Mouse (Mus musculus) layer of hippocampus, postnatal 36 days (tissue): ENCODE data around the gene Ube2h. TPM values are rescaled to one million over a fixed set of nuclear protein-coding genes. Genes with fewer than 3 reads are reported as not detected.

Experiments used
- DNase-seq, 2 experiments: peaks; one replicate each; pipeline ENCODE4 v3.0.0; 2022
- total RNA-seq, 2 experiments: library from RNA; stranded (reverse); gene quantifications; 2 replicates each; pipeline ENCODE4 v1.2.3; 2021

The Ube2h gene
- total RNA-seq, 2 experiments from 2014 or later = 88.1 to 93.9 TPM

DNA sequence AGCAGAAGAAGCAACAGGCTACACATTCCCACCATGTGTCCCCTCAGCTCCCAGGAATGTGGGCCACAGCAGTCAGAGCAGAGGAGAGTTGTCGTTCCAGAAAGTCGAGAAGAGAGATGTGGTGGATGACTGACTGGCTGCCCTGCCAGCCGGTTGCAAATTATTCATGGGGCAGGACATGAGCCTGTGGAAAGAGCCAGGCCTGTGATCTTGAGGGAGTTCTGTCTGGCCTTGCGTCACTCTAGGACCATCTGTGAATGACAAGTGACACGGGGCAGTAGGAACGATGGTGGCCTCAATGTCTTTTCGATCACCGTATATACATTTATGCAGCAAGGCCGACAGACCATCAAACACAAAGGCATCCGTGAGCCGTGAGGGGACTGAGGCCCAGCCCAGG, 108.7 kb downstream of the Ube2h start:
- no peak for DNase-seq

DNA sequence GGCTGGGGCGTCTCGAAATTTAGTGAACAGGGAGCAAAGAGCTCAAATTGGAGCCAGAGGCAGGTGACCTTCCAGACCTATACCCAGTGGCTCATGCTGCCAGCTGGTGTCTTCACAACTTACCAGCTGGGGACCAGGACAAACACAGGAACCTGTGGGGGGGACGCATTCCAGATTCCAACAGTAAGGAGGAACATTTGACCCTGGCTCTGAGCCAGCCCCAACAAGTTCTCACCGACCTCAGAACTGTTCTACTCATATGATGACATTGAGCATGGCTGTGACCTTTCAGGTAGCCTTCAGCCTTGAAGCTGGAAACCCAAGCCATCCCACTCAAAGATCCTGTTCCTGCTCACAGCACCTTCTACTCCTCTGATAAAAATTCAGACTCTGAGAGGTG, 120.7 kb downstream of the Ube2h start:
- no peak for DNase-seq

DNA sequence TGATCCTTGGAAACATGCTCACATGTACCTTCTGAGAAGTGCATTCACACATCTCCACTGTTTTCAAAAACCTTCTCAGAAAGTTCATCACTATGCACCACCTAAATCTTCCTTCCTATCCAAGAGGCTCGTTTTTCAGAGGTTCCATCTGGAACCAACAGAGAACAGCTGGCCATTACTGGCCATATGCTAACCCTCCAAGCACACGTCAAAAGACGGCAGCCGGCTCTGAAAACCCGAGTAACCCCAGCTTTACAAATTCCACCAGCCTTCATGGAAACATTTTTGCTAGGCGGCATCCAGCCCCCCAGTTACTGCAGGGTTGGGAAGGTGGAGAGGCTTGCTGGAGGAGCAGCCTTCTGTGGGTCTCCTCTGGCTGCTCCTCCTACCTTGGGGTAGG, 122.3 kb downstream of the Ube2h start:
- DNase-seq = no peak

DNA sequence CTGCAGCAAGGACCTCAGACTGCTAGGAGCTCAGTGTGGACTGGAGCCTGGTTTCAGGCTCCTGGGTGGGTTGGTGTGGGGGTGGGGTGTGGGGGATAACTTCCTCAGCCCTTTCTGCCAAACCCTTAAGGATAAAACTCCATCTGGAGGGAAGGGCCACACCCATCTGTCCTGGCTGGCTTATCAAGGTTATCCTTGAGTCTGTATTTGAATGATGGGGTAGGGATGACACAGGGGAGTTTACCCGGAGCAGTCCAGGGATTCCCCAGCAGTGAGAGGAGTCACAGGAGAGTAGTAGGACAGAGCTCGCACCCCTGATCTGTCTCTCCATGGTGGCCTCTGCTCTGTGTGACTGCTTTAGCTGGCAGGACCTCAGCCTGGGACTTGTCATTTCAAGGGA, 124.0 kb downstream of the Ube2h start:
- no peak for DNase-seq

DNA sequence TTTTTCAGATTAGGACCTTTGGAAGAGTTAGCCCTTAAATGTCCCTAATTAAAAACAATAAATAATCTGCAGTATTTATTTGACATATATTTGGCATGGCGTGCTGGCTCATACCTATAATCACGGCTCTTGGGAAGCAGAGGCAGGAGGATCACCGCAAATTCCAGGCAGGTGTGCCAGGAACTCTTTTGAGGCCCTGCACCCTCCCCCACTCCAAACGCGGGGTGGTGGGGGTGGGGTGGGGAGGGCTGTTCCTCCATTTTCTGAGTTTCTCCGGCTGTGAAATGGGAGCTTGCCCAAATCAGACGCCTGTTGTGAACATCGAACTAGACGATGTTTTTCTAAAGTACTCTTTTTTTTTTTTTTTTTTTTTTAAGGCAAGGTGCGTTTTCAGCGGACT, 125.3 kb downstream of the Ube2h start:
- no peak for DNase-seq

DNA sequence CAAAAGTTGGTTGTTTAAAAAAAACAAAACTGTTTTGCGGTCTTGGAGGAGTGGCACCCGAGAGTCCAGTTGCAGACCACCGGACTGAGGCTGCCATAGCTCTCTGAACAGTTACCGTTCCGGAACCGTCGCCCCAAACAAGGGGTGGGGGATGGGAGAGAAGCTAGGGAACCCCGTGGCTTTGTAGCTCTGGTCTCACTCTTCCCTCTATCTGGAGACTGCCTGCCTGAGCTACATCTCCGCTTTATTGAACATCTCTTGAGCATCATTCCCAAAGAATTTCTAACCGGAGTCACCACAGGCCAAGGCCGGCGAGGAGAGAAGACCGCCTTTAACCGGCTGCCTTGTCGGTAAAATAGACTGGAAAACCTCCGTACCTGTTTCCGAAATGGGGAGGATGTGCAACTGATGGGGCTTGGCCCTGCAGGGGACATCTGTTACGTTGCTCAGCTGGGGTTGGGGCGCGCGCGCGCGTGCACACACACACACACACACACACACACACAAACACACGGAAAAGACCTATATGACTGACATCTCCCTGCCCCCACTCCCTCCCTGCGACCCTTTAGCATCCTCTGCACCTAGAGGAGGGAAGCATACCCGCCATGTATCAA, 126.2 kb downstream of the Ube2h start:
- no peak for DNase-seq

DNA sequence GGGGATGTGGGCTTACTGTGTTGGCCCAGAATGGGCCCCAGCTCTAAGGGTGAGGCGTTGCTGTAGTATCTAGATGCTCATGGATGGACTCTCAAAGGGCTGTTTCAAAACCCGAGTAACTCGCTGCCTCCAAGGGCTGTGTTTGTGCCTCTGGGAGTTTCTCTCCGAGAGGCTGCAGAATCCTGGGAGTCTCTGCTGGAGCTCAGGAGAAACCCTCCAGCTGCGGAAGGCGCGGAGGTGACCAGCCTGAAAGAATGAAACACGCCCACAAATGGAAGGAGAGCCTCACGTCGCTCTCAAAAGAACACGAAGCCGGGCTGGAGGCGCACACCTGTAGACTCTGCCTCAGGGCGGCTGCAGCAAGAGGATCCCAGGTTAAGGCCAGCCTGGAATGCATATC, 127.0 kb downstream of the Ube2h start:
- DNase-seq = no peak

DNA sequence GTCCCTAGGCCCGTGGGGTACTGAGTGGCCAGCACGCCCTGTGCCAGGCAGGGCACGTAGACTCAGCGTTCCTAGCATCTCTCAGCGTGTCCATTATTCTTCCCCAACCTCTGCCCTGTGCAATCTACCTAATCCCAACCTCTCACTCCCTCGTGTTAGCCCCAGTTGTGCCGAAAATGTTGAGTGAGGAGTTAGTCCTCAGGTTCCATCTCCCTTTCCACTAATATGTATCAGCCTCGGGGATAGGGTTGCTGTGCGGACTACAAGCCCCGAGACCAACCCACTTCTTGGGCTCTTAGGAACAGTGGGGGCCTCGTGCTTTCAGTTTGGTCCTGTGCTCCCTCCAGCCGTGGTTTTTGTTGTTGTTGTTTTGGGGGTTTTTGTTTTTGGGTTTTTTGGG, 127.8 kb downstream of the Ube2h start:
- no peak for DNase-seq

DNA sequence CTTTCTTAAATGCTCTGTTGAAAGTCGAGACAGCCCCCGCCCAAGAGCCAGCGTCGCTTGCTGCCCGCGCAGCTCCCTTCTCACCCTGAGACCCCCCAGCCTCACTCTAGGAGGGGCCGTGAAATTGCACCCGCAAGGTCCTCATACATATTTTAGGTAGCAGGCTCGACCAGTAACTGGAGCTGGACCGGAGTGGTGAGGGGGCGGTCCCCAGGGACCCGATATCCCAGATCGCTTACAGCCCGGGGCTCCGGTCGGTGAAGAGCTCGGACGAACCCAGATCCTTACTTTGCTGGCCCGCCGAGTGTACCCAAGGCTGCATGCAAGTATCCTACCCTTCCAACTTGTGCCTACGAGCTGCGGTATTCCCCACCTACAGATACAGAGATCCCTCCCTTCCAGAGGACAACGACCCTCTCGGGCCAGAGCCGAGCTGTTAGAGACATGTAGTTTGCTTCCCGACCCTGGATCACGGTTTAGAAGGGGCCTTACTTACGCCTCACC, 128.4 kb downstream of the Ube2h start:
- DNase-seq = no peak

DNA sequence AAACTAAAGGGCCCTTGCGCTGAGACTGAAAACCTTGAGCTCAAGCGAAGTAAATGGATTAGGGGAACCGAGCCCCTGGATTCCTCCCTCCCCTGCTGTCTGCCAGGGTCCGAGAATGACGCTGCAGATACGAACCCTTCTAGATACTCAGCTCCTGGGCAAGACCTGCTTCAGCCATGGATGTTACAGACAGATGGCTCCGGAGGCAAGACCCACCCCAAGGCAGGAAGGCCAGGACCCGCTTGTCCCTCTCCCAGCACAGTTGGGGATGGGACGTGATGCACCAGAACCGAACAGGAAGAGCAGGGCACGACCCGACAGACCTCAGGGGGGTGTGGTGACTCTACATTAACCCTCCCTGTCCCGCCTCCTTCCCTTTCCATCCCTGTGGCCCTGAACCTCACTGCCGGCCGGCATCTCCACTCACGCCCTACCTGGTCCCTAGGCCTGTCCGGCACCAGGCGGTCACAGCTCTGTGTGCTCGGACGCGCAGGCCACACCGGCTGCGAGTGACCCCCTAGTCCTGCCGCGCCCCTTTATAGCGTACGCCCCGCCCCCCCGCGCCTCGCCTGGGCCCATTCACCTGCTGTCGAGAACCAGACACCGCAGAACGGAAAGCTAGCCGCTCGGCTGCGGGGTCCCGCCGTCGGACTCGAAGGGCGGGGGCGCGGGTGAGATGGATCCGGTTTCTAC, 129.0 kb downstream of the Ube2h start:
- DNase-seq = no peak

DNA sequence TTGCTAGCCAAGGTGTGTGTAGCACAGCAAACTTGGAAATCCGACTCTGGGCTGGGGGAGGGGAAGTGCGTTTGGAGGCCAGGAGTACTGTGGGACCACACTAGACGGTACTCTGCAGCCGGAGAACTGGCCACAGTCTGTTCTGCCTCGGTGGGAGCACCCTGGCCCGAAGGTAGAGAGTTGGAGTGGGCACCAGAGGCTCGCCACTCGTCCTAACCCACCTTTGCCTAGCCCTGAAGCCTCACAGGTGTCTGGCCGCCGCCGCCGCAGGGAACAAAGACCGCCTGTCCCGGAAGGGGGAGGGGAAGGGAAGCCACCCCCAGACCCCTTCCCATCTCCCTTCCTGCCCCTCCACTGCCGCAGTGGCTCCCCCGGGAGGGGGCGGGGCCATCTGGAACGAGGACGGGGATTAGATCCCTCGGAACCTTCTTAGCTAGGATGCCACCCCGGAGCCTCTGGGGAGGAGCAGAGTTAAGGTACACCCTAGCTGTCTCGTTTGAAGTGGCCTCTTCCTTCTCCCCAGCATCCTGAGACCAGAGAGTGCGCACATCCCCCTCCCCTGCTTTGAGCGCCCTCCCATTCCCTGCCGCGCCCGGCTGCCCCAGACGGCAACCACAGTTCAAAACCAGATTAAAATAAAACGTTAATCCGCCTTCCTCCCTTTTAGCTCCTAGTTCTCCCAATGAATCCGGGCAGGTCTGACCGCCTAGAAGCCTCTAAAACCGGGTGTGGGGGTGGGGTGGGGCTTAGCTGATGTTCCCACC, 129.7 kb downstream of the Ube2h start:
- DNase-seq = no peak

DNA sequence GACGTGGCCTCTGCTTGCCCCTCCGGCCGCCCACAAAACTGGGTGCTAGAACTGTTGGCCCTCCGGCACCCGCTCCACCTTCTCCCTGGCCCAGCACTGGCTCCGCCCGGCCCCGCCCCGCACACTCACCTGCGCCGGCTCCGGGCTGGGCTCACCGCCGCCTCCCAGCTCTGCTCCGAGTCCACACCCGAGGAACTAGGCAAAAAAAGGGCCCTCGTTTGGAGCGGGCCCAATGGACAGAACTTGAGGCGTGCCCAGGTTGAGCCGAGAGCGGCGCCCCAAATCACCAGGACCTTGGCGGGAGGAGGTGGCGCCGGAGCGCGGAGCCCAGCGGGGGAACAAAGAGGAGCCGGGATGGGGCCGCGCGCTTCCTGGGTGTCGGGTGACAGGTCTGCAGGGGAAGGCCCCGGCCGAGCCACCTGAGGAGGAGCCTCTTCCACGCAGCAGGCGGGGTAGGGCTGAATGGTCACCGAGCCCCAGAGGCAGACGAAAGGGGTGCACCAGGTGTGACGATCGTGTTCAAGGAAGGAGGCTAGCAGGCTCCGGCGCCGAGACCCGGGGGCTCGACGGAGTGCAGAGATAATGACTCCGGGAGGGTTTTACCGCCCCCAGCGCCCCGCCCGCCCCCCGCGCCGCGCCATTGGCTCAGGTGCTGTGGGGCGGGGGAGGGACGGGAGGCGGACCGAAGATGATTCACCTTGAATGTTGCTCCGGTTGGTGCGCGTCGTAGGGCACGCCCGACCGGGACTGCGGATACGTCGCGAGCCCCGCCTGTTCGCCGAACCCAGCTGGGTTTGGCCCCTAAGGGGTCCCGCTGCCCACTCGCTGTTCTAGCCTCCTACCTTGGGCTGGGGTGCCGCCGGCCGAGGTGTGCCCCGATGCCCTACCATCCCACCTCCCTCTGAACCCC, 130.5 kb downstream of the Ube2h start:
- no peak for DNase-seq

DNA sequence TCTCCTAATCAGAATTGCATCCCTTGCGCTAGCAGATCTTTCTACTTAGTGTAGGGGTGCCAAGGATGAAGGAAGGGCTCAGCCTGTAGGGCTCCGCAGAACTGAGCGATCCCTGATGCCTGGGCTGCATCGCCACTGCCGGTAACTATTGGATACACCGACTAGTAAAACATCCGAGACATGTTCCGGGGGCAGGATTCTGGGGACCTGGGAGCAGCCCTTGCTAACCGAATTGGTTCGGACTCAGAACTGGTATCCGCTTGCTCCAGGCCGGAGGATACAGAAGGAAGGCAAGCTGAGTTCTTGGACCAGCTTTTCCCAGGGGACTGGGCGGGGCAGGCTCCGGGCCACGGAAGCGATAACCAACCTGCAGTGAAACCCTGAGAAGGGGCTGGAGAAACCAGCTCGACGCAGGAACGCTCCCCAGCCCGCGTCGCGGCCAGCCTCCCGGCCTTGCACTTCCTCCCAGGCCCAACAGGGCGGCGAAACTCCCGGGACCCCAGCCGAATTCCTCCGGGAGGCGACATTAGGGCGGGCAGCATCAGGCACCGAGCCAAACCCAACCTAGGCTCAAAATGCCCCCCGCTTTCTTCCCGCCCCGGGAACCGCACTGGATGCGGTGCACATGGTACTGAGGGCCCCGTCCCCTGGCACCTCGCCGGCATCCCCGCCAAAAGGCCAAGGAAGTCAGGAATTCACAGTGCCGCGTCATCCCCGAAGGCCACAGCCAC, 131.4 kb downstream of the Ube2h start:
- no peak for DNase-seq

DNA sequence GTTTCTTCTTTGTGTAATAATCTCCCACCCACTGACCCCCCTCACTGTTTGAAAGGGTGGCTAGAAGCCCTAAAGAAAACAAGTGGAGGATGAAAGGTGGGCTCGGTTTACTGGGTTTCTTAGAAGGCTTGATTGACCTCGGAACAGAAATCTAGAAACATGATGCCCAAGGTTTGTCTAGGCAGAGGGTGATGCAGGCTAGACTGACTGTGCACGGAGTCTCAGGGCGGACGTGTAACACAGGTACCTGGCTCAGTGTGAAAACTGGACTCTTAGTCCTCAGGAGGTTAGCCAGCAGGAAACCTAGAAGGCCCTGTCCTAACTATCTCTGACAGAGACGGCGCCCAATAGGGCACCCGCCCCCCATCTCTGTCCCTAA, 131.9 kb downstream of the Ube2h start:
- no peak for DNase-seq

DNA sequence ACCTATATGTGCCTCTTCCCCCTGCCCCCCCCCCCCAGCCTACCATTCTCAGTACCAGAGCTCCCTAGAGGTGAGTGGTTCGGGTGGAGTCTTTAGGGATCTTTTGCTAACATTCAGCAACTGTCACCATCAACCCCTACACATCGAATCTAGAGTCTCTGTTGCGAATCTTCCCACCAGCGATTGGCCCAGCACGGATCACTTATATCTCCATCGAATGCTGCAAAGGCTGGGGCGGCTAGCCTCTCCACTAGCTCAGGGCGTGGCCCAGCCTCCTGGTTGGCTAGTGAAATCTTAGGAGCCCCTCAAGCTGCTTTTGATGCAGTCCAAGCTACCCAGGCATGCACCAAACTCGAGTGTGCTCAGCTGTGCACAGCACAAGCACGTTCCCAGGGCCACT, 132.4 kb downstream of the Ube2h start:
- DNase-seq = no peak

DNA sequence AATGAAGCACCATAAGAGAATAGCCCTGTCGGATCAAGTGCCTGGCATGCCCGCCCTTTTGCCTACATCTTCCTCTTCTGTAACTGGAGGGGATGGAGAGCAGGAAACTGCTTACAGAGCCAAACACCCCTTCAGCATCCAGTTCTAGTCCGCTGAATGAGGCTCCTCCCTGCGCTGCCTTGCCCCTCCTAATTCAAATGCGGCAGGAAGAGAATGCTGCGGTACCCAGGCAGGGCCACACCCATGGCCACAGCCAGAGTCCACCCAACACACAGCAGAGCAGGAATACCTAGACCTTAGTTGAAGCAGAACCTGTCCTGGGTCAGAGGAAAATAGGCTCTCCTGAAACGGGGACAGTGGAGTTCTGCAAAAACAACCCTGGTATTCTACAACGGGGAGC, 133.1 kb downstream of the Ube2h start:
- no peak for DNase-seq

DNA sequence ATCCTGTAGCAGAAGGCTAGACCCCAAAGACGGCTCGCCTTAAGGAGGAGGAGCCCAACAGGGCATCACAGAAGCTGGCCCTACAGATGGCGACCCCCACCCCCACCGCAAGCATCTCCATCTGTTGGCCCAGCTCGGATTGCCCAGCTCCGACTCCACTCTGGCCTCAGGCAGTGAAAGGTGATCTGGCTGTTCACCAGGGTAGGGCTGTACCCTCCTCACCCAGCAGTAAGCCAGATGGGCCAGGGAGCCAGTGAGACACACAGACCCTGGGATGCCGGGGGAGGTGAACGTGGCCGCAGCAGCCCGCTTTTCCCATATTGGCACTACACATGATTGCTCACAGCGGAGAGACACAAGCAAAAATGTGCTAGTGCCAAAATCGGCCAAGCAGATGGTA, 135.2 kb downstream of the Ube2h start:
- no peak for DNase-seq

DNA sequence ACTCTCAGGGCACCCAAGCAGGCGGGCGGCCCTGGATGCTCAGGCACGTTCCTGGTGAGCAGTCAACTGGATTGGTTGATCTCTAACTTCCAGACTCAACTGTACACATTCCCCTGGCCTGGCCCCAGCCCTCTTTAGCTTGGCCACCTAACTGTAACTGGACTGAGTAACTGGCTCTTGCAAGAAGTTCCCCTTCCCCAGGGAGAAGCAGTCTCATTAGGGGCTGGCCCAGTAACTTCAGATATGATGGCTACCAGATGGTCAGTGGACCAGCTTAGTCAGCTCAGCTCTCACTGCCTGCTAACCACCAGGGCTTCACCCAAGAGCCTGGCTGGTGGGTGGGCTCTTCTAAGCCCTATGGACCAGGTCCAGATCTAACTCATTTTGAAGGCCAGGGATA, 136.1 kb downstream of the Ube2h start:
- no peak for DNase-seq

DNA sequence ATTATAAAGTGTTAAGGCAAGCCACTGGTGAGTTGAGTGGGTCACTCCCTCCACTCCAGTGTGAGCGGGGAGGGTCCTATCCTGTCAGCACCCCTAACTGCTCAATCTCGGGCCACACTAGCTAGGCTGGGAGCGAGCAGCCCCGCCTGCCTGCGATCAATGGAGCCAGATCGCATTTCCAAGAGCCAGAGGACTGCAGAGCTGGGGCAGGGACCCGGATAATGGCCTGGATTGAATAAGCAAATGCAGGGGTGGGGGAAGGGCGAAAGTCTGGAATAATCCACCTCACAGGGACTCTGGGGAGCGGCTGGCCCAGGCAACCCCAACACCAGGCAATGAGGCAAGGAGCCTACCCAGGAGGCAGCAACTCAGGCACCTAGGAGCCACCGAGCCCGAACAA, 137.1 kb downstream of the Ube2h start:
- DNase-seq = no peak

DNA sequence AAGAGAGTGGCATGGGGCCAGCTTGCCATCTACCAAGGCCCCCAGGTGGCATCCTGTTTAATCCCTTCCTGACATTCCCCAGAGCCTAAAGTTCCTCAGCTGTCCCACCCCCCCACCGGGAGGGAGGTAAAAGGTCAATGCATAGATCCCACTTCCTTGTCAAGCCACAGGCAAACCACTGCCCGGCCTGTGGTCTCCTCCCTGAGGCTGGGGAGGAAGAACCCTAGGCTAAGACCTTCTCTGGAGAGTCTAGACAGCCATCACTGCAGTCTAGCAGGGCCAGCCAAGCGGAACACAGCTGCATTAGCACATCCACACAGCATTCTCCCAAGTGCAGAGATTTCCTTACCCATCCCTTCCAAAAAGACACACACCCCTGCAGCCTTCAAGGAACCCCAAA, 138.0 kb downstream of the Ube2h start:
- DNase-seq = no peak

DNA sequence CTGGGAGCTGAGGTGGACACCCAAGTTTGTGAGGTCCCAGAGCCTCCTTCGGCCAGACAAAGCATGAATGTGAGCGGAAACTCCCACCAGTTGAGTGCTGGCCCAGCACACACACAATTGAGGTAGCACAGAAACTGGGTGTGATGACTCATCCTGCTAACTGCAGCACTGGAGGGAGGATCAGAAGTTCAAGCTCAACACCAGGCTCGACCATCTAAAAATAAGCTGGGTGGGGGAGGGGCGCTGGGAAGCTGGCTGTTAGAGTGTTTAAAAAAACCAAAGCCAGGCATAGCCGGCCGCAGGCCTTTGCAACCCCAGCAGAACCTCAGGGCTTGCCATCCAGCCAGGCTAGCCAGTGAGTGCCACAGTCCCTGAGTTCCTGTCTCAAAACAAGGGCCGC, 142.2 kb downstream of the Ube2h start:
- no peak for DNase-seq

DNA sequence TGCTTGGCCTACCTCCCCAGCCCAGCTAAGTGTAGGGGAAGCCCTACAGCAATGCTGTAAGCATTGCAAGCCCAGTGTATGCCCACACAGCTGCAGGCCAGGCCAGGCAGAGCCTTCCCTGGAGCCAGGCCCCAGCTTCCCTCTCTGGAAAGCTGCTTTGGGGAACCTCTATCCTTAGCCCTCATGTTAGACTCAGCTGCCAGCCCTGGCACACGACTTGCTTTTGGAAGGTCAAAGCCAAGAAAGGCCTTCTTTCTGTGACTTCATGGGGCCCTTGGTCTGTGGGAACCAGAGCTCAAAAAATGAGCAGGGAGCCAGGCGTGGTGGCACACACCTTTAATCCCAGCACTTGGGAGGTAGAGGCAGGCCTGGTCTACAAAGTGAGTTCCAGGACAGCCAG, 142.7 kb downstream of the Ube2h start:
- DNase-seq = no peak
